Mouse (Mus musculus) G1E (cell line): ENCODE results near the gene Dennd1c. TPM values are rescaled to one million over a fixed set of nuclear protein-coding genes. Genes with fewer than 3 reads are reported as not detected.

Source experiments
- ATAC-seq: 2 replicates; pipeline ENCODE4 v1.8.0; 2016; ENCODE audit warnings: mild to moderate bottlenecking; ENCODE audit not compliant: insufficient number of reproducible peaks, poor library complexity, low FRiP score, severe bottlenecking; ENCODE audit errors: extremely low read depth
- DNase-seq: peaks from one replicate; pipeline ENCODE4 v3.0.0; 2012; ENCODE audit warnings: low spot score
- H3K27me3 ChIP-seq: 2 replicates; pipeline ENCODE4 v1.6.1; 2012; ENCODE audit warnings: mild to moderate bottlenecking, low read length, inconsistent platforms; ENCODE audit not compliant: insufficient read depth
- H3K36me3 ChIP-seq: replicated peaks from 2 replicates; pipeline ENCODE3; 2012; ENCODE audit warnings: mild to moderate bottlenecking, inconsistent platforms
- H3K4me1 ChIP-seq: 2 replicates; pipeline ENCODE4 v1.6.1; 2012; ENCODE audit warnings: low read depth, low read length, inconsistent platforms, mixed read lengths; ENCODE audit not compliant: insufficient read depth
- H3K4me3 ChIP-seq: 2 replicates; pipeline ENCODE4 v1.5.1; 2012; ENCODE audit warnings: low read depth, mild to moderate bottlenecking, inconsistent platforms, low read length, moderate library complexity, mixed read lengths
- H3K9me3 ChIP-seq: replicated peaks from 2 replicates; pipeline ENCODE4 v1.6.1; 2012; ENCODE audit warnings: inconsistent platforms
- CTCF ChIP-seq: IDR thresholded peaks from 2 replicates; pipeline ENCODE4 v1.5.1; 2012; ENCODE audit warnings: low read depth, low read length, inconsistent platforms, mixed read lengths
- GATA1 ChIP-seq: IDR thresholded peaks from 2 replicates; pipeline ENCODE4 v1.6.1; 2012; ENCODE audit warnings: borderline replicate concordance, low read length, inconsistent platforms, mixed read lengths
- GATA2 ChIP-seq: IDR thresholded peaks from 2 replicates; pipeline ENCODE4 v1.6.1; 2012; ENCODE audit warnings: low read depth, low read length, inconsistent platforms, borderline replicate concordance
- POLR2AphosphoS5 ChIP-seq: IDR thresholded peaks from 2 replicates; pipeline ENCODE4 v1.6.1; 2012; ENCODE audit warnings: low read depth, low read length, inconsistent platforms; ENCODE audit not compliant: insufficient replicate concordance
- TAL1 ChIP-seq: conservative IDR thresholded peaks from 2 replicates; pipeline ENCODE4 v1.6.1; 2012; ENCODE audit warnings: low read depth, low read length, inconsistent platforms, mixed read lengths
- polyA plus RNA-seq: library from polyadenylated mRNA; stranded (reverse); fragments of >175 nt; gene quantifications from 2 replicates; pipeline ENCODE4 v1.2.3, GENCODE M21; 2012
- total RNA-seq, 2 experiments: library from RNA; stranded (forward) in 1 of 2; stranded (reverse) in 1 of 2; fragments of 200-1000 nt in 1 of 2; fragments of >200 nt in 1 of 2; fragmentation: Nextera tagmentation in 1 of 2; gene quantifications; 2 replicates each; pipeline ENCODE4 v1.2.3; 2014 to 2017

The Dennd1c gene
- total and polyA plus RNA-seq, 3 experiments, result 13.4 to 39.7 (median 24.6) TPM

GRCm38 (mm10) chr17:57118524-57119349, 40.4 kb upstream of the Dennd1c start:
- no peak for DNase-seq
- H3K4me1 ChIP-seq, result peaks cover 27% of the 10 kb centered on the region
- H3K4me3 ChIP-seq, result no peak overlapping the region; the same call in 1 of the 2 replicates
- no peaks in the 10 kb centered on the region for H3K9me3 ChIP-seq
- TF ChIP-seq GATA2, result no peak
- no peak for TF ChIP-seq POLR2AphosphoS5
- TF ChIP-seq CTCF, result no peak
- H3K27me3 ChIP-seq, result peaks cover 21% of the 10 kb centered on the region
- ATAC-seq, result peak; percentile 66; the same call in 1 of the 2 replicates
- no peaks in the 10 kb centered on the region for H3K36me3 ChIP-seq

DNA sequence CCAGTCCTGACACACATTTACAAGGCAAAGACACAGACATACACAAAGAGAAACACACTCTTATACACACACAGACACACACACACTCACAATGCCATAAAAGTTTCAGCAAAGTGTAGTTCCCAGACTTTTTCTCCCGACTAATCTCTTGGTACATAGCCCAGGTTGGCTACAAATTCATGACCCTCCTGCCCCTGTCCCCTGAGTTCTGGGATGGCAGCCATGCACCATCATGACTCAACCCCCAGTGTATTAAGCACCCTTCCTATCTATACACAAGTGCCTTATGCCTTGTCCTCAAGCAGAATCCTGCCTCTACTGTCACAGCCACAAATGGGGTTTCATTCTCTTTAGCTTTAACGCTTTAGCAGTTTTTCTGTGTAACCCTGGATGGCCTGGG, 38.5 kb upstream of the Dennd1c start:
- no peak overlapping the region for H3K4me3 ChIP-seq
- H3K9me3 ChIP-seq, result no peaks in the 10 kb centered on the region
- no peak for ATAC-seq
- TF ChIP-seq POLR2AphosphoS5, result no peak
- no peak for TF ChIP-seq CTCF
- TF ChIP-seq GATA2, result no peak
- TF ChIP-seq GATA1, result no peak
- TF ChIP-seq TAL1, result no peak
- peaks cover 27% of the 10 kb centered on the region for H3K4me1 ChIP-seq
- no peak for DNase-seq
- no peaks in the 10 kb centered on the region for H3K36me3 ChIP-seq
- H3K27me3 ChIP-seq, result peaks cover 24% of the 10 kb centered on the region

- no peaks in the 10 kb centered on the region for H3K9me3 ChIP-seq
- H3K4me1 ChIP-seq, result peaks cover 43% of the 10 kb centered on the region
- peaks cover 24% of the 10 kb centered on the region for H3K27me3 ChIP-seq
- no peak for TF ChIP-seq GATA2
- TF ChIP-seq GATA1, result no peak
- TF ChIP-seq TAL1, result no peak
- no peak for TF ChIP-seq CTCF
- no peak for TF ChIP-seq POLR2AphosphoS5
- H3K4me3 ChIP-seq, result no peak overlapping the region
- ATAC-seq (no peak), DNase-seq (no peak)
- H3K36me3 ChIP-seq, result peaks cover 13% of the 10 kb centered on the region
These were observed 34.6 kb upstream of the Dennd1c start for GRCm38 (mm10) chr17:57112768-57113474.

DNA sequence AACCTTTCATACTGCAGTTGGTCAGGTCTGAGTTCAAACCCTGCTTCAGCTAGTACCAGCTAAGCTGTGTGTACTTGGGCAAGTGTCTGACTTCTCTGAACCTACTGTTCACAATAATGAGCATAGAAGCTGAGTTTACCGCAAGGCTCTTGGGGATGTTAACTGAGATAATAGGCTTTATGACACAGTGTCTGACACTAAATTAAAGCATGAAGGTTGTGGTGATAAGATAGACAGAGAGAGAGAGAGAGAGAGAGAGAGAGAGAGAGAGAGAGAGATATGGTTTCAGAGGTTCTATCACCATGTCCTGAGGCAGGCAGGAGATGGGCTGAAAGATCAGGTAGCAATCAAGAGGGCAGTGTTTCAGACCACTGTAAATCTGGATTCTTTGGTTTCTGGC, 31.7 kb upstream of the Dennd1c start:
- H3K4me1 ChIP-seq, result peaks cover 63% of the 10 kb centered on the region
- H3K27me3 ChIP-seq, result peaks cover 11% of the 10 kb centered on the region; the same call in 1 of the 2 replicates
- peak; percentile 48; the same call in 1 of the 2 replicates for ATAC-seq
- H3K9me3 ChIP-seq, result no peaks in the 10 kb centered on the region
- TF ChIP-seq POLR2AphosphoS5 (no peak), GATA2 (no peak), CTCF (no peak), TAL1 (0 out of 2 replicates have a peak, but pooled peaks have one; percentile 9), GATA1 (no peak)
- no peak for DNase-seq
- H3K36me3 ChIP-seq, result peaks cover 27% of the 10 kb centered on the region
- H3K4me3 ChIP-seq, result no peak overlapping the region

- TF ChIP-seq CTCF (no peak), POLR2AphosphoS5 (no peak), GATA2 (no peak), TAL1 (no peak), GATA1 (no peak)
- no peak for DNase-seq
- no peak for ATAC-seq
- H3K4me3 ChIP-seq, result 0 out of 2 replicates have a peak overlapping the region, but pooled peaks have one; percentile 9
- H3K27me3 ChIP-seq, result 0 out of 2 replicates have a peak, but pooled peaks cover 3% of the 10 kb centered on the region
- H3K9me3 ChIP-seq, result no peaks in the 10 kb centered on the region
- peaks cover 30% of the 10 kb centered on the region for H3K36me3 ChIP-seq
- H3K4me1 ChIP-seq, result peaks cover 75% of the 10 kb centered on the region
These were observed 30.4 kb upstream of the Dennd1c start for GRCm38 (mm10) chr17:57108666-57109171.

DNA sequence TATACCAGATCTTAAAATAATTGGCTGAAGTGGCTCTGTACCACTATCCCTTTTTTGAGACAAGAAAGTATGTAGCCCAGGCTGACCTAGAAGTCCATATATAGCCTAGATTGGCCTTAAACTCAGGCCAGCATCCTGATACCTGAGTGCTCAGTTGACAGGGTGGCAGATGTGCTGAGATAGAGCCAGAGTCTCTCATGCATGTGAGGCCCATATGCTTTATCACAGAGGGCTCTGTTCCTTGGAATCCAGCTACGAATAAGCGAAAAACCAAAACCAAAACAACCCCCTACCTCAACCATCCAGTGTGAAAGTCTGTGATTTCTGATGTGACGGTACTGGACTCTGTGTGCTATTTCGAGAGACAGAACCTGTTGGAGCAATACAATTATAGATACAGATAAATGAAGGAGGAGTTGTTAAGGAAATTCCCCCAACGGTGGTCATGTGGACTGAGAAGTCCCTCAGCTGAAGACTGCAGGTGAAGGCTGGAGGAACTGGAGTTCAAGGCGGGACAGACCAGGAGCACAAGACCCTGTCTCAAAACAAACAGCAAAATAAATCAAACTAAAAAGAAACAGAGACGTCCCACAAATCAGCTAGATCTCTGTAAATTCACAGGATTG, 29.8 kb upstream of the Dennd1c start:
- H3K36me3 ChIP-seq, result peaks cover 36% of the 10 kb centered on the region
- no peaks in the 10 kb centered on the region for H3K27me3 ChIP-seq
- H3K9me3 ChIP-seq, result no peaks in the 10 kb centered on the region
- no peak overlapping the region for H3K4me3 ChIP-seq
- H3K4me1 ChIP-seq, result peaks cover 81% of the 10 kb centered on the region
- ATAC-seq, result no peak
- DNase-seq, result no peak
- TF ChIP-seq CTCF (no peak), TAL1 (no peak), GATA2 (no peak), GATA1 (no peak), POLR2AphosphoS5 (no peak)
